Mouse (Mus musculus): ENCODE results near the gene Kmt5c.
"Not testable (repeated sequence)": the region's sequence is repeated elsewhere in the genome, so short reads cannot be mapped to it uniquely, and the experiment has no call there.

Gene Kmt5c

DNA sequence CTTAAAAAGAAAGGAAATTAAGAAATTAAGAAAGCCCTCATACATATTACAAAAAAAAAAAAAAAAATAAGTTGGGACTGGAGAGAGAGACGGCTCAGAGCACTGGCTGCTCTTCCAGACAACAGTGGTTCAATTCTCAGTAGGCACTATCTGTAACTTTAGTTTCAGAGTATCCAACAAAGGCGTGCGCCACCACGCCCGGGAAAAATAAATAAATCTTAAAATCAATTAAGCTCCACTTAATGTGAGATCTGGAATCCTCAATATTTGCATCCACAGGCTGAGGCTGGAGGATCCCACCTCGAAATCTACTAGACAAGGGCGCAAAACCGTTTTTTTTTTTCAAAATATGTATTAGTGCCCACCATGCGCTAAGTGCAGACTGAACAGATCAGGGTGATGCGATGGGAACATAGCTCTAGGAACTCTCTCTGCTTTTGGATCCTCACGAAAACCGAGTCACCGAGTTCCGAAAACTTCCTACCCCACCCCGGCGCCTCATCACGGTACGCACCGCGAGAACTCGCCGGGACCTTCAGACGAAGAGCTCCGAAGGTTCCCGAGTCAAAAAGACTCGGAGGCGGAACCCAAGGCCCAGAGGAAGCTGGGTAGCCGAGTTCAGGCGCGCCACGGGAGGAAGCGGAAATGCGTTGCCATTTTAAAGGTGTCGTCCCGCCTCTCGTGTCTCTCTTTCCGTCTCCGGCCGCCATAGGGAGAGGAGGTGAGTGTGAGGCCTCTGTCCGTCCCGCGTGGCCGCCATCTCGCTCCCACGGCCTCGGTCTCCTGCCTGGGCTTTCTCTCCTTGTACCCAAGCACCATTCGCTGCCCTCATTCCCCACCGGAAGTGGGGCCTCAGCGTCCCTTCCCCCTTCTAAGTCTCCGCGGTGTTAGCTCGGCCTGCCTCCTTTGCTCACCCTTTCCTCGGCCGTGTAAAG is 52.6 kb downstream of the Kmt5c start, which contains the start of gene Rpl28:
Gene Rpl28, plus strand, starts transcription at position 597 of the 935 bp plus-strand sequence.
- DNase-seq, result peak; percentile 93

DNA sequence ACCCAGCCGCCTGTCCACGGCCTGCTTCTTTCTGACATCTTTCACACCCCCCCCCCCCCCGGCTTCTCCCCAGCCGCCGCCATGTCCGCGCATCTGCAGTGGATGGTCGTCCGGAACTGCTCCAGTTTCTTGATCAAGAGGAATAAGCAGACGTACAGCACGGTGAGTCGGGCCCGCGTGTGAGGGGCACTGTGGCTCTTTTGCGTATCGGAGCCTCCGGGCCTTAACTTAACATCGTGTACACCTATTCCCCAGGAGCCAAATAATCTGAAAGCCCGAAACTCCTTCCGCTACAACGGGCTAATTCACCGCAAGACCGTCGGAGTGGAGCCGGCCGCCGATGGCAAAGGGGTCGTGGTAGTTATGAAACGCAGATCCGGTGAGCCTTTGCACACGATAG is 53.3 kb downstream of the Kmt5c start:
- not testable (repeated sequence) for DNase-seq

DNA sequence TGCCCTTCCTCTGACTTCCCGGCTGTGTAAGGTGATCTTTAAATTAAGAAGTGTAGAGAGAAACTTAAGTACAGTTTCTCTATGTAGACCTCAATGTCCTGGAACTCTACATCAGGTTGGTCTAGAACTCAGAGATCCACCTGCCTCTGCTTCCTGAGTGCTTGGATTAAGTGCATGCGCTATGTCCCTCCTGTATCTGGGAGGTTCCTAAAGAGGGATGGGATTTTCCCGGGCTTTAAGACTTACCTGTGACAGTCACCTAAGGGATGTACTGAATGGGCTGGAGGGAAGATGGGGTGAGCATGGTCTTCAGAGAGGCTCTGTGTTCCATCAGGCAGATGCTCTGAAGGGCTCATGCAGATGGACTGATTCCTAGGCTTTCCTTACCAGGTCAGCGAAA is 53.8 kb downstream of the Kmt5c start:
- no peak for DNase-seq

GRCm38 (mm10) chr7:4794631-4795168 is 54.8 kb downstream of the Kmt5c start:
- DNase-seq, result no peak

- peak; percentile 79 for DNase-seq
Measured at GRCm38 (mm10) chr7:4795767-4796433, 56.0 kb downstream of the Kmt5c start.
